Mouse (Mus musculus) erythroblast, adult 5-6 weeks (primary cell): ENCODE results near the gene Cdnf. TPM values are rescaled to one million over a fixed set of nuclear protein-coding genes. Genes with fewer than 3 reads are reported as not detected.
A peak's percentile ranks its signal among the peaks of the same experiment; 100 is the strongest.

ENCODE experiments used
- ATAC-seq: replicated peaks from 2 replicates; pipeline ENCODE4 v1.8.0; 2016; ENCODE audit warnings: moderate number of reproducible peaks, mild to moderate bottlenecking, moderate TSS enrichment, inconsistent platforms; ENCODE audit not compliant: poor library complexity, low FRiP score, severe bottlenecking
- total RNA-seq, 2 experiments: library from RNA; stranded (forward) in 1 of 2; stranded (reverse) in 1 of 2; fragments of 150-400 nt in 1 of 2; fragments of 200-764, 138-1000 nt in 1 of 2; gene quantifications; 2 replicates each; pipeline versions ENCODE4 v1.2.3 to v1.2.4; 2015 to 2017; ENCODE audit warnings: low replicate concordance in 2 of 2

The Cdnf gene
- not detected in 2 replicates for total RNA-seq (2015; ENCODE audit: low replicate concordance)
- 1.0 and 1.1 TPM in 2 replicates for total RNA-seq (2017; ENCODE audit: low replicate concordance)

GRCm38 (mm10) chr2:3512552-3513454 is at the start of gene Cdnf, which contains the start of the genes Gm45902 and Hspa14:
TSS of gene Cdnf (plus strand) at chr2:3513030.
TSS of gene Gm45902 (minus strand) at chr2:3512790.
TSS of gene Hspa14 (minus strand) at chr2:3512814.
- ATAC-seq: peak; percentile 95

- no peak for ATAC-seq
These were observed 38.9 kb upstream of the Cdnf start for GRCm38 (mm10) chr2:3473891-3474290.

DNA sequence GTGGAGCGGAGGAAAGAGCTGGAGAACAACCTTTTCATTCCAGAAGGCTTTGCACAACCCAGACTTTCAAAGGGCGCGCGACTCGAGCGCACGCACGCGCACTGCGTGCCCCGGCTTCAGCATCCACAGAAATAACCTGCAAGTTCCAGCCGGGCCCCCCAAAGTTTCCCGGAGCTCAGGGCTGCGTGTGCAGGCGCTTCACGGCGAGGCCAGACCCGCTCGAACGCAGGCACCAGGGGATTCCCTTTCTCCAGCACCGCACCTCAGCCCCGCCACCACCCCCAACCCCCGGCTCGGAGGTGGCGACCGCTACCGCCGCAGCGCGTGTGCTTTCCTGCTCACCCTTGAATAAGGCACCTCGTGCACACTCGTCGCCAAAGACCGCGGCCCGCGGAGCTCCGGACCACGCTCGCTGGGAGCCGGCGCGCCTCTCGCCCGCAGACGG is 38.4 kb upstream of the Cdnf start:
- ATAC-seq: peak; percentile 51

- peak; percentile 96 for ATAC-seq
These were observed 38.0 kb upstream of the Cdnf start, which contains the start of gene Suv39h2 for GRCm38 (mm10) chr2:3474861-3475283. TSS of gene Suv39h2 (minus strand) at chr2:3475031.

GRCm38 (mm10) chr2:3475746-3476251 is 37.0 kb upstream of the Cdnf start:
- peak; percentile 12; the same call in 1 of the 2 replicates for ATAC-seq

GRCm38 (mm10) chr2:3480239-3480638 is 32.6 kb upstream of the Cdnf start:
- no peak for ATAC-seq

GRCm38 (mm10) chr2:3489816-3490215 is 23.0 kb upstream of the Cdnf start:
- ATAC-seq: no peak

GRCm38 (mm10) chr2:3493833-3494409 is 18.9 kb upstream of the Cdnf start:
- ATAC-seq: 0 out of 2 replicates have a peak, but pooled peaks have one; percentile 49

GRCm38 (mm10) chr2:3499543-3499942 is 13.3 kb upstream of the Cdnf start:
- ATAC-seq: no peak

DNA sequence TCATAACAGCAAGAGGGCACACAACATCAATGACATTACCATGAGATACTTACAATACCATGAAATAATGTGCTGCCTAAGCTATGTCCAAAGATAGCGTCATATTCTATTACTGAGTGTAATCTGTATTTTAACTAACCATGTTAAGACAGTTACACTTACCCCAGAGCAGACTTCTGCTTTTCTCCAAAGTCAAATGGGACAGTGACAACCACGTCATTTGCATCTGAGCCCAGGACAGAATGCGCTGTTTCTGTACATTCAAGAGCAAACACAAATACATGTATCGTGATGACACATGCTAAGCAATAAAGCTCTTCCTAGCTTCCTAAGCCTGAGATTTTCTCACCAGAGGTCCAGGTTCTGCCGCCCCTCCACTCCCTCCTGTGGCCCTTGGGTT is 11.9 kb upstream of the Cdnf start:
- ATAC-seq: no peak

DNA sequence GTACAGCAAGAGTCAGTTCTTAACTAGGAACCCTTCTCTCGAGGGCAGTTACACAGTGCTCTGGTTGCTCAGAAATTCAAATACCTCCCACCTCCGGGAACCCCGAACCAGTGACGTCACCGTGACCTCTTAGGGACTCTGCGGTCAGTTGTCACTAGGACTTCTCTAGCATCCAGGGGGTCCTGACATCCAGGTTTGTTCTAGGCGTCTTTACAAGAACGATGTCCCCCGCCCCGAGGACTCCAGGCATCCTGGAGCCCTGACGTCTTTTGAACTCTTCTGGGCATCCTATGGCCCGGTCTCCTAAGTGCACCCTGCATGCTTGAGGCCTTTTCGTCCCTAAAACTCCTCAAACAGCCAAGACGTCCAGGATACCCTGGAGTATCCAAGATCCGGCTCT is 754 bp upstream of the Cdnf start:
- peak; percentile 44 for ATAC-seq

- no peak for ATAC-seq
These were observed 9.7 kb downstream of the Cdnf start for GRCm38 (mm10) chr2:3522558-3522957.

DNA sequence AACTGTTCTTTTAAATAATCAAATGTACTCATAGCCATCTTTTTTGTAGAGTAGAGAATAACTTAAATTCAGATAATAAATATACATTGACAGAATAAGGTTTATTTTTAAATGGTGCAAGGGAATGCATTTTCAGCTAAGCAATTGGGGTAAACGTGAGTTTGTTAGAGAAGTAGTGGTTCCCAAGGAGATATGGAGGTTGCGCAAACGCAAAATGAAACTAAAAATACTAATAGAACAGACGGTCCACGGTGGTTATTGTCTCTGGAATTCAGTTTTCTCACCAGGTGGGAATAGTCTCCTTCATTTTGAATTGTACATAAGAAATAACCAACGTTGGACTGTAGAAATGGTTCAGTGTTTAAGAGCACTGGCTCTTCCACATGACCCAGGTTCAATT is 13.5 kb downstream of the Cdnf start:
- ATAC-seq: no peak

GRCm38 (mm10) chr2:3541307-3542079 is 28.7 kb downstream of the Cdnf start:
- ATAC-seq: no peak

GRCm38 (mm10) chr2:3546055-3546454 is 33.2 kb downstream of the Cdnf start:
- ATAC-seq: no peak

- no peak for ATAC-seq
These were observed 33.8 kb downstream of the Cdnf start for GRCm38 (mm10) chr2:3546588-3546987.

- ATAC-seq: no peak
These were observed 57.4 kb downstream of the Cdnf start, which contains the start of gene Fam107b for GRCm38 (mm10) chr2:3570186-3570585. TSS of gene Fam107b (plus strand) at chr2:3570488.

DNA sequence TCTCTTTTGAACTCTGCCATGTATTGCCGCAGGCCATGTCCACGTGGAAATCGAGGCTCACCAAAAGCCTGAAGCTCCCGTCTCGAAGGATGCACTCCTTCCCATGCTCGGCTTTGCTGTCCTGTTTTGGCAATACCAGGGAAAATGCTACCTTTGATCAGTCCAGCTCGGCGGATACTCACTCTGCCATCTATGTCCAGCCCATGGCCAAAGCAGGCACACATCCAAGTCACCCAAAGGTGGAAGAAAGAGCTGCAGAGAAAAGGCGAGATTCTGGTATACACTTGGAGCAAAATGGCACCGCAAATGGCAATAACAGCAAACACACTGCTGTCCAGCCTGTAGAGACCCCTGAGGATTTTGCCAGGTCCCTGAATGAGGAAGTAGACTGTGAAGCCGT is 57.8 kb downstream of the Cdnf start:
- no peak for ATAC-seq

- ATAC-seq: no peak
These were observed 61.1 kb downstream of the Cdnf start for GRCm38 (mm10) chr2:3573883-3574282.

DNA sequence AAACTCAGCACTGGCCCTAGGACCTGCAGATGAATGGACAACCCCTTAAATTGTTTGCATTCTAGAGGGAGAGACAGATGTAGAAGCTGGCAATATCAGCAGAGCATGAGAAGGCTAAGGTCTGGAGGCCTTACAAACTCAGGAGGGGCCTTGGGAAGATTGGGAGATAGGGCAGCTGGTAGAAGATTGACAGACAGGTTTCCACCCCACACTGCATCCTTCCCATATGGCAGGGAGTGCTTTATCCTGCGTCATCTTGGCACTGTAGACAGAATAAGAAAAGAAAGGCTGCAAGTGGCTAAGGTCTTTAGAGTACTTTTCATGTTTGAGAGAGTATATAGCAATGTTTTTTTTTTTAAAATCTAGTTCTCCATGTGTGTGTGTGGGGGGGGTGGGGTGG is 62.3 kb downstream of the Cdnf start:
- no peak for ATAC-seq
